Mouse (Mus musculus) intestine, embryonic 14.5 days (tissue): ENCODE results near the gene Tpte. TPM values are rescaled to one million over a fixed set of nuclear protein-coding genes. Genes with fewer than 3 reads are reported as not detected.

Experiments
- ATAC-seq: fragments of 200-750 bp; cut with Nextera tagmentation; replicated peaks from 2 replicates; pipeline ENCODE4 v1.8.0; 2017; ENCODE audit warnings: low read depth, moderate number of reproducible peaks, moderate TSS enrichment, moderate library complexity; ENCODE audit not compliant: low FRiP score, low TSS enrichment
- DNase-seq: peaks from one replicate; pipeline ENCODE4 v3.0.0-alpha.2; 2018; ENCODE audit warnings: low spot score
- H3K27ac ChIP-seq: fragments of 300-500 bp; sonication (generic); 2 replicates; pipeline ENCODE4 v1.5.1; 2014; ENCODE audit warnings: low read depth, mild to moderate bottlenecking, control low read depth
- H3K27me3 ChIP-seq: fragments of 300-500 bp; sonication (generic); replicated peaks from 2 replicates; pipeline ENCODE4 v1.6.1; 2014; ENCODE audit warnings: low read length, control low read depth; ENCODE audit not compliant: control insufficient read depth, insufficient read depth
- H3K36me3 ChIP-seq: fragments of 300-500 bp; sonication (generic); 2 replicates; pipeline ENCODE4 v1.6.1; 2014; ENCODE audit warnings: low read length, control low read depth; ENCODE audit not compliant: control insufficient read depth, insufficient read depth
- H3K4me1 ChIP-seq: fragments of 300-500 bp; sonication (generic); replicated peaks from 2 replicates; pipeline ENCODE4 v1.6.1; 2014; ENCODE audit warnings: low read length, control low read depth, mixed read lengths; ENCODE audit not compliant: control insufficient read depth, insufficient read depth
- H3K4me2 ChIP-seq: fragments of 300-500 bp; sonication (generic); 2 replicates; pipeline ENCODE4 v1.6.1; 2014; ENCODE audit warnings: low read length
- H3K4me3 ChIP-seq: fragments of 300-500 bp; sonication (generic); 2 replicates; pipeline ENCODE4 v1.5.1; 2014; ENCODE audit warnings: low read depth, low read length, control low read depth, mixed read lengths
- H3K9ac ChIP-seq: fragments of 300-500 bp; sonication (generic); 2 replicates; pipeline ENCODE4 v1.6.1; 2014; ENCODE audit warnings: mild to moderate bottlenecking, low read length
- H3K9me3 ChIP-seq: fragments of 300-500 bp; sonication (generic); 2 replicates; pipeline ENCODE4 v1.6.1; 2016; ENCODE audit warnings: low read length, control low read depth; ENCODE audit not compliant: control insufficient read depth
- WGBS: fragments of 180-500 bp; shearing (Covaris S2); extraction: QIAGEN DNeasy Blood & Tissue Kit; methylation state at CpG from one replicate; pipeline ENCODE4 v1.1.7; 2014; 5-methylcytosine and 5-hydroxymethylcytosine counted together
- polyA plus RNA-seq: library from polyadenylated mRNA; unstranded; fragments of >200 nt; fragmentation: Nextera tagmentation; extraction: Ambion mirVana; gene quantifications from 2 replicates; pipeline ENCODE4 v1.2.1, GENCODE M21; 2014

Gene Tpte
- polyA plus RNA-seq, 1 experiment from 2014 or later: not detected

DNA sequence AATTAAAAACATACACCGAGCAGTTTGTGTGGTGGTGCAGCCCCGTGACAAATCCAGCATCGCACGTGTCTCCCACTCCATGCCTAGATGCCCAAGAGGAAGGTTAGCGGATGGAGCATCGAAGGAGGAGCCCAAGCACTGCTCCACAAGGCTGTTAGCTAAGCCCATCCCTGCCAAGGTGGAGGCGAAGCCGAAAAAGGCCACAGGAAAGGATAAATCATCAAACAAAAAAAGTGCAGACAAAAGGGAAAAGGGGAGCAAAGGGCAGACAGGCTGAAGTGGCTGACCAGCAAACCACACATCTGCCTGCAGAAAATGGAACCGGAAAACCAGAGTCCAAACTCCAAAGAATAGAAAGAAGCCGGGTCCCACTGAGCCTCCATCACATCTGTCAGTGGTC, 23.8 kb downstream of the Tpte start:
- H3K4me3 ChIP-seq: no peak overlapping the region
- H3K9me3 ChIP-seq: no peaks in the 10 kb centered on the region
- WGBS: 64% methylated on average over 10 of the region's 10 CpGs
- no peaks in the 10 kb centered on the region for H3K36me3 ChIP-seq
- H3K9ac ChIP-seq: no peak overlapping the region
- ATAC-seq: no peak
- DNase-seq: no peak
- H3K27me3 ChIP-seq: no peaks in the 10 kb centered on the region
- no peaks in the 10 kb centered on the region for H3K4me1 ChIP-seq
- no peak overlapping the region for H3K4me2 ChIP-seq
- no peak overlapping the region for H3K27ac ChIP-seq

DNA sequence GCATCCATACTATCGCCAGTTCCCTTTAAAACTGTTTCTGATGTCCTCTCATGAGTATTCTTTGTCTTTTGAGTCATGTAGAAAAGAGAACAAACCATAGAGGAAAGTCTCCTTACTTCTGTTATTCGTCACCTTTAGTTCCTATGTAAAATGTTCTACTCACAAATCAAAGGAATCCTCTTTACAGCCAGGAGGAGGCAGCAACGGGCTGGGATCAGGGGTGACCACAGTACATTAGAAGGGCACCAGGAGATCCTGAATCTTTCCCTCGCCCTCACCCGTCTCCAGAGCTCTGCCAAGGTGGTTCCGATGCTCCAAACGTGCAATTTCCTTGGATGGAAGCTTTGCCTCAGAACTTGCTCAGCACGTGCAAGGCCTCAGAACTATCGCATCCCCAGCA, 28.2 kb downstream of the Tpte start:
- Histone ChIP-seq H3K9ac (no peak overlapping the region), H3K9me3 (no peaks in the 10 kb centered on the region), H3K4me2 (no peak overlapping the region), H3K36me3 (no peaks in the 10 kb centered on the region), H3K27me3 (no peaks in the 10 kb centered on the region), H3K4me3 (no peak overlapping the region), H3K4me1 (no peaks in the 10 kb centered on the region), H3K27ac (no peak overlapping the region)
- DNase-seq: no peak
- WGBS: 70% methylated on average over 9 of the region's 9 CpGs
- no peak for ATAC-seq

DNA sequence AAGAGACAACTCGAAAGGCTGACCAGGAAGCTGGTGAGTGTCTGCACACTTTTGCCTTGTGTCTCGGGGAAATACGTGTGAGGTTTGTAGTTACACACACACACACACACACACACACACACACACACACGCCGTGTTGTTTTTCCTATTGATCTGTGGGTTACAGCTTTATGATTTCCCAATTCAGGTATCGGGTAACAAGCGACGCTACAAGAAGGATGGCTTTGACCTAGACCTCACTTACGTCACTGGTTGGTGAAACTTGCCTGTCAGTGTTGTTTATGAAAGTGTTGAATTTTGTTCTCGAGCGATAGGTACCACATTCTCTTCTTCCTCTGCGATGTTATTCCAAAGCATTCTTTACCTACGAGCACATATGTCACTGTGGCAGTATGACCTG, 52.2 kb downstream of the Tpte start:
- Histone ChIP-seq H3K4me3 (no peak overlapping the region), H3K4me2 (no peak overlapping the region), H3K36me3 (no peaks in the 10 kb centered on the region), H3K9me3 (no peaks in the 10 kb centered on the region), H3K27ac (no peak overlapping the region), H3K4me1 (no peaks in the 10 kb centered on the region), H3K27me3 (no peaks in the 10 kb centered on the region), H3K9ac (no peak overlapping the region)
- no peak for DNase-seq
- ATAC-seq: no peak
- 72% methylated on average over 13 of the region's 13 CpGs for WGBS

DNA sequence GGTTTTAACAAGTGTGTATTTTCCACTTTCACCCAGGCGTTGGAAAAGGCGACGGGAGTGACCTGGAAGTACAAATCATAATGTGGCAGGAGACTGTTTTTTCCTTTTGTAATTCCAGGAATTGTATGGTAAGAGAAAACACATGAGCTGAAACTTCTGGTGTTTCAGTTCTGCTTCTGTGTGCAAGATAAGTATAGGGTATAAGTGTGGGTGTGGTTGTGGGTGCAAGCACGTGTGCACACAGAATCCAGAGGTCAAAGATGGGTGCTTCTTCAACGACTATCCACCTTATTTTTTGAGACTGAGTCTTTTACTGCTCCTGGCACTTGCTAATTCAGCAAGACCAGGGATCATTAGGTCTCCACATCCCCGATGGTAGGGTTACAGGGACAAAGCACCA, 76.1 kb downstream of the Tpte start:
- H3K4me1 ChIP-seq: 0 out of 2 replicates have a peak, but pooled peaks cover 3% of the 10 kb centered on the region
- H3K27me3 ChIP-seq: no peaks in the 10 kb centered on the region
- H3K9ac ChIP-seq: no peak overlapping the region
- H3K9me3 ChIP-seq: no peaks in the 10 kb centered on the region
- H3K36me3 ChIP-seq: no peaks in the 10 kb centered on the region
- H3K4me3 ChIP-seq: no peak overlapping the region
- 77% methylated on average over 6 of the region's 6 CpGs for WGBS
- no peak for ATAC-seq
- no peak overlapping the region for H3K27ac ChIP-seq
- DNase-seq: no peak
- no peak overlapping the region for H3K4me2 ChIP-seq

DNA sequence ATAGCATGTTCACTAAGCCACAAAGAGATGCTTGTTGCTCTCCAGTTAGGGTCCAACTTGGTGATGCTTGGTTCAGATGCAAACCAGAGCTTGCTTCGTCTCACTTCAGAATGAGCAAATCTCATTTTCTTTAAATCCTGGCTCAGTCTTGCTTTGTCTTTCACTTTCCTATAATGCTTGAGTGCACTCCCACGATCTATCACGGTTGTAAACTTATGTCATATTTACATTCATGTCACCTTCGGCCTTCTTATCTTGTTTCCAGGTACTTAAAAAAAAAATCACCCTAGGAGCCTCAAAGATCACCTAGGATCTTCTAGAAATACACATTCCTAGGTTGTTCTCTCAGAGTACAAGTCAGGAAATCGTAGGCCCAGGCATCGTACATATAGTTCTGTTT, 76.6 kb downstream of the Tpte start:
- 65% methylated on average over 6 of the region's 6 CpGs for WGBS

DNA sequence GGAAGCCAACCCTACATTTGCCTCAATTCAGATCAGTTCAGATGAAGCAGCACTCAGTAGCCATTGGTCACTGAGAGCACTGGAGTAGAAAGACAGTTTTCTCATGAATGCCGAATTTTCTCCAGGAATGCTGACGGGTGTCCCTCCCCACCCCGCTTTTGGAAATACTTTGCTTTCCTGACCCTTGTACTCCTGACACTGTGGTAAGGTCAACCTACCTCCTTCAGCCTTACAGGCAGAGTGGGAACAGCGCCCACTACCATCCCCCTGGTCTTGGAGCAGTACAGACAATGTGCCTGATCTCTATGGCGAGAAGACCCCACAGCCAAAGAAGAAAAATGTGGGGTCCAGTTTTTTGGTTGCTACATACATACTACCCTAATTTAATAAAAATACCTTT, 93.1 kb downstream of the Tpte start:
- H3K4me2 ChIP-seq: no peak overlapping the region
- H3K9me3 ChIP-seq: no peaks in the 10 kb centered on the region
- no peak overlapping the region for H3K27ac ChIP-seq
- peaks cover 48% of the 10 kb centered on the region for H3K36me3 ChIP-seq
- WGBS: 94% methylated on average over 5 of the region's 5 CpGs
- H3K4me3 ChIP-seq: no peak overlapping the region
- no peaks in the 10 kb centered on the region for H3K4me1 ChIP-seq
- no peaks in the 10 kb centered on the region for H3K27me3 ChIP-seq
- H3K9ac ChIP-seq: no peak overlapping the region
- no peak for ATAC-seq
- no peak for DNase-seq

More for the DNA sequence above, 76.6 kb downstream of the Tpte start:
- H3K27ac ChIP-seq: no peak overlapping the region
- H3K27me3 ChIP-seq: no peaks in the 10 kb centered on the region
- H3K4me3 ChIP-seq: no peak overlapping the region
- 0 out of 2 replicates have a peak, but pooled peaks cover 3% of the 10 kb centered on the region for H3K4me1 ChIP-seq
- no peak overlapping the region for H3K9ac ChIP-seq
- H3K36me3 ChIP-seq: no peaks in the 10 kb centered on the region
- ATAC-seq (no peak), DNase-seq (no peak)
- no peaks in the 10 kb centered on the region for H3K9me3 ChIP-seq
- H3K4me2 ChIP-seq: no peak overlapping the region

DNA sequence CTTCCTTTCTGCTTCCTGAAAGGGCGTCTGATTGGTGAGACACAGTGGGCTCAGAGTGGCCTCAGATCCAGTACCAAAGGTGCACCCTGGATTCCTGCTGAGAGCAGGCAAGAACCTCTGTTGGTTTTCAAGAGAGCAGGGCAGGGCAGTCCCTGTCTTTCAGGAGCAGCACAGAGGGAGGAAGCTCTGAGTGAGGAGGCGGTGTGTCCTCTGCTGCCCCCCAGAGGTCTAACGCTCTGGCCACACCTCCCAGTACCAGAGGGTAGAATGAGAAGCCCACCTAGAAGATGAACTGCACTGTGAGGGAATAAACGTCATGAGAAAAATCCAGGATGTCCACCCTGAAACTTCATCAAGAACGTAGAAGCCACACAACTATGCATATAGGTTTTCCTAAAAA, 93.7 kb downstream of the Tpte start:
- Histone ChIP-seq H3K4me1 (no peaks in the 10 kb centered on the region), H3K36me3 (peaks cover 54% of the 10 kb centered on the region), H3K4me2 (no peak overlapping the region), H3K4me3 (no peak overlapping the region), H3K9me3 (no peaks in the 10 kb centered on the region), H3K27me3 (no peaks in the 10 kb centered on the region), H3K27ac (no peak overlapping the region), H3K9ac (no peak overlapping the region)
- ATAC-seq: 0 out of 2 replicates have a peak, but pooled peaks have one; percentile 68
- peak; percentile 66 for DNase-seq
- WGBS: 43% methylated on average over 5 of the region's 5 CpGs

DNA sequence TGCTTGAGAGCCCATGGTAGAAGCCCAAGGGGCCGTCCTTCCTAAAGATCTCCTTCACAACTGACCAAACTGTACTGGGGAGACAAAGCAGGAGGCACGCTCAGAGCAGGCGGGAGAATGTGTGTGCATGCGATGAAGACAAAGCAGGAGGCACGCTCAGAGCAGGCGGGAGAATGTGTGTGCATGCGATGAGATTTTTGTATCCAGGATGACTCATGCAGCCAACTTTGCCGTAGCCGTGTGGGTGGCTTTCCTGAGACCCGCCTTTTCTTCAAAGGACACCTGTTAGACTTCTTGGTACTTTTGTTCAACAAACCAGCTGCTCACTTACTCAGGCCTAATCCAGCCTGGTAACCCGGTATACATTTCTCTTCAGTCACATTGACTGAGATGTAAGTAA, 97.7 kb downstream of the Tpte start:
- H3K4me2 ChIP-seq: no peak overlapping the region
- no peaks in the 10 kb centered on the region for H3K27me3 ChIP-seq
- H3K4me1 ChIP-seq: no peaks in the 10 kb centered on the region
- no peak overlapping the region for H3K27ac ChIP-seq
- H3K9ac ChIP-seq: no peak overlapping the region
- ATAC-seq: no peak
- no peak overlapping the region for H3K4me3 ChIP-seq
- DNase-seq: peak; percentile 20
- H3K36me3 ChIP-seq: peaks cover 74% of the 10 kb centered on the region
- no peaks in the 10 kb centered on the region for H3K9me3 ChIP-seq
- 90% methylated on average over 11 of the region's 11 CpGs for WGBS

DNA sequence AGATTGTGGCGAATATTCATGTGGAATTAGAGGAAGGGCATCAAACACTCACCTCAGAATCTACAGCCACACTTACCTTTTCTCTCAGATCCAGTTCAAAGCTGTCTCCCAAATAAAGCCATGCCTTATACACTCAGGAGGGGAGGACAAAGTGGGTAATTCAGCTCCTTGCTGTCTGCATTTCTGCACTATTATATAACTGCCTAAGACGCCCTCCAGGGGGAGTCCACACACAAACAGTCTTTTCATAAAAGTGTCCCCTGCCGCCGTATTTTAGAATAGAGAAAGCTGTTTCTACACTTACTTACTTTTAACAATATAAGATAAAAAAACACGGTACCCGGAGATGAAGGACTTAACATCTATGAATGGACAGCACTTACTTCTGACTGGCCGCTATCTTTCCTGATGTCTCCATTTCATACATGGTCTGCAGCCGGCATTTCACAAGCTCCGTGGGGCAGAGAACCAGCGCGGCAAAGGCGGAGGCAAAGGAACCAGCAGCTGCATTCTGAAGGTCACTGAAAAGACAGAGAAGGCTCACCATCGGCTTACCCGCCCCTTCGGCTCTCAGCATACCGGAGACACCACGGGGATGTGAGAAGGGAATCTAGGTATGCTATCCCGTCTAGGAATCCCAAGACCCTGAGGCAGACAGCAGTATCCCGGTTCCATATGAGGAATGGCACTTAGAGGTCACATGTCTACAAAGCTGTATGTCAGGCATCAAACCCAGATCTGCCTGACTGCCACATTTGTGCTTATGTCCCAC, 99.8 kb downstream of the Tpte start:
- Histone ChIP-seq H3K36me3 (peaks cover 76% of the 10 kb centered on the region), H3K4me3 (no peak overlapping the region), H3K27ac (no peak overlapping the region), H3K4me2 (no peak overlapping the region), H3K27me3 (no peaks in the 10 kb centered on the region), H3K4me1 (no peaks in the 10 kb centered on the region), H3K9me3 (no peaks in the 10 kb centered on the region), H3K9ac (no peak overlapping the region)
- no peak for ATAC-seq
- DNase-seq: no peak
- 84% methylated on average over 19 of the region's 19 CpGs for WGBS
